Mouse (Mus musculus) 3134 (cell line): ENCODE measurements around the gene Prdm16.

Source experiments
- DNase-seq: peaks from one replicate; pipeline ENCODE4 v3.0.0-alpha.2; 2011; ENCODE audit warnings: low spot score; ENCODE audit not compliant: insufficient read length; ENCODE audit errors: extremely low read depth

Gene Prdm16

DNA sequence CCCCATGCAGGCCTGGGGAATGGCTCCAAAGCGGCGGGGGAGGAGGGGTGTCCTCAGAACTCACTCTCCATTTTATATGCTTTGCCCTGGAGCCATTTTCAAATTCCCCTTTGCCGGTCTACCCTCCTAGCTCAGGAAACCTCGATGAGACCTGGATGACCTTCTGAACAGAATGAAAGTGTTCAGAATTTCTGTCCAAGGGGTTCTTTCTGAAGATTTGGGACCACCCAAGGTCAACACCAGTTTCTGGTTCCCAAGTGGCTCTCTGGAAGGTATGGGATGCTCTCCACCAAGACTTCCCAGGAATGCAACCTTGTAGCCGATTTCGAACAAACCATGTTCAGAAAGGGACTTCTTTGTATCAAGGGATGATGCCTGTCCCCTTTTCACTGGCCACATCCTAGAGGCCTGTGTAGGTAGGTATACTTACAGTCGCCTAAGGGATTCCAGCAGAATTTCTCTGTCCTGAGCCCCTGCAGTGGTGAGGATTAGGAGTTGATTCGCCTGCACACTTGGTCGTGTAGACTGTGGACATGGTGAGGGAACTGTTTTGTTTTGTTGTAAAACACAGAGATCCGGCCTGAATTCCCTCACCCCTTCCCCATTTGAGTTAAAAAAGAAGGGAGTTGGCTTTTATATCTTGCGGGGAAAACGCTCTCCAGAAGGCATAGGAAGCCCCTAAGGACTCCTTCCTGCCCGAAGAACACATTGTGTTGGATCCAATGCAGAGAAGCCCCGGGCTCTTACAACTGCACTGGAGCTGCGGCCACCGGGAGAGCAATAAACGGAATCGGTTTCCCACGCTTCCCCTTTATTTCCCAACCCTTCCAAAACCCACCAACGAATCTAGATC is 4.0 kb upstream of the Prdm16 start:
- no peak for DNase-seq

GRCm38 (mm10) chr4:154639591-154640442 is 3.1 kb upstream of the Prdm16 start:
- no peak for DNase-seq

DNA sequence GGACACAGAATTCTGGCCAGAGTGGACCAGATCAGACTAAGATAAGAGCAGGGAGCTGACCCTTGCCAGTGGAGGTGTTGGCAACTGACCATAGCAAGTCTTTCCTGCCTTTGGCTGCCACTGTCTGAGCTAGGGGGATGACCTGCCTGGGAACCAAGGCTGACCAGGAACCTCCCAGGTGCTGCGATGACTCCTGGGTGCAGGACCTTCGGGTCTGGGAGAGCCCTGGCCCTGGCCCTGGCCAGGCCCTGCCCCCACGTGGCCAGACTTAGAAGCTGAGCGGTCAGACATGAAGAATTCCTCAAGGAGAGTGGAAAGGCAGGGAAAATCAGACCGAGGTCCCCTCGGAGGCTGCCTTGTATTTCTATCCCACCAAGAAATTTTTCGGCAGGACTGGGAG is 2.5 kb upstream of the Prdm16 start:
- no peak for DNase-seq

DNA sequence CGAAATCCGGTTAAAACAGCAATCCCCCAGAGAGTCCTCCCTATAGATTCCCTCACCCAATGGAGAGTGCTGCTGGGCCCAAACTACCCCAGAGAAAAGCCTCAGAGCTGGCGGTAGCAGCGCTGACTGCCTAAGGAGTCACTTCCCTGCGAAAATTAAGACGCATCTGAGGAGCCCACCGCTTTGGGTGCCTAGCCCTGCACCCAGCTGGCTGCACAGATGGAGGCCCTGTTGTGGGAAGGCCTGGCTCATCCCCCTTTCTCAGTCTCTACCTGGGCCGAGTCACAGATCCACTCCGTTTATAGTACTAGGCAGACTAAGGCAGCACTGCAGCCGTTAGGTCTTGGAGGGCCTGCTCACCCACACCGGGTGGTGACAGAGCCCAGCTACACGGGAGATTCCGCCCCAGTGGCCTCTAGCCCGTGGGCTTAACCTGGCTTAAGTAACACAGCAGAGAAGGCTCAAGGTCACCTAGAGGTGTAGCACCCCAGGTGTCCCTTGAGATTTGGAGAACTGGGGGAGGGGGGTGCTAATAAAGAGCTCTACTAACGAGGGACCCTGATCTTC is 1.7 kb upstream of the Prdm16 start:
- no peak for DNase-seq

GRCm38 (mm10) chr4:154637468-154638319 is 1.0 kb upstream of the Prdm16 start:
- no peak for DNase-seq

- DNase-seq = no peak
Measured at GRCm38 (mm10) chr4:154636053-154636433, 630 bp downstream of the Prdm16 start.

- DNase-seq = no peak
Measured at GRCm38 (mm10) chr4:154635241-154636052, 1.2 kb downstream of the Prdm16 start.

DNA sequence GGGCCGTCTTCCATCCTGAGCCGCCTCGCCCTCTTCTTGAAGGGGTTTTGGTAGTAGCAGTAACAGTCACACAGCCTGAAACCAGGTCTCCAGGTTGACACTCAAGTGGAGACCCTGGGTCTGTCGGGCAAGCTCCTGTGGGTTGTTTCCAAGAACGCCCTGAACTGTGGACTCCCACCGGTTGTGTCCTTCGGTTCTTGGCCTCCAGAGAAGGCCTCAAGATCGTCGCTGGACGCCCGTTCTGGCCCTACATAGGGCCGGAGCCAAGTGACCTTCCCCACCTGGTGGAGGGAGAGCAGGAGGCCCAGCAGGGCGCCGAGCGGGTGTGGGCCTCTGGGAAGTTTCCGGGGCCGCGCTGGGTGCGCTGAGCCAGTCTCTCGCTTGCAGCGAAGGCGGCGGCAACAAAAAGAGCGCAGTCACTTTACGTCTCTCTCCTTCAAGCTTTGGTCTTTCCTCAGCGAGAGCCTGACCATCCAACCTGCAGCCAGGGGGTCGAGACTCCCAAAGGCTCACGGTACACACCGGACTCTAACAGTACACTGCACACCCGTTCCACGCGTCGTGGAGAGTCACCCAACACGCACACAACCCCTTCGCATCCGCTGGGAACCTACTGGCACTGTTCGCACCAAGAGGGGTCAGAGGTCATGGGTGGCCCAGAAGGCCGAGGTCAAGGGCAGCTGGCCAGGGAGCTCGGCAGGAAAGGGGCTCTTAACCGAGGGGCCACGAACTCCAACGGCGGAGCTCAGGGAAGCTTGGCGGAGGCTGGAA is 2.0 kb downstream of the Prdm16 start:
- no peak for DNase-seq

GRCm38 (mm10) chr4:154634001-154634400 is 2.7 kb downstream of the Prdm16 start:
- DNase-seq = no peak

- DNase-seq = no peak
Measured at GRCm38 (mm10) chr4:154632800-154633764, 3.6 kb downstream of the Prdm16 start.

DNA sequence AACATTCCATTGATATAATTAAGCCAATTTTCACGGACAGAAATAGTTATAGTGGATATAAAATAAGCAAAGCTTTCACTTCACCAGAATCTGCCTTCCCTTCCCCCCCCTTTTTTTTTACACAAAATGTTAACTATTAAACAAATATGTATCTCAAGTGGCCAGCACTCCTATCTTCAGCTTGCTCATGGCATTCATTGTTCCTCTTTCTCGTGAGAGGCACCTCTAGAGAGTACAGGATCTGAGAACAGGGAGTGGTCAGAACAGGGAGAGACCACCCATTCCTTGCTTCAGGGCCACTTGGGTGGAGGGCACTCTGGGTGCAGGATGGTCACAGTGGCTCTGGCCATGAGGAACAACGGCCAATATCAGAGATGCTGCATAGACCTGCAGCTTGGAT is 5.9 kb downstream of the Prdm16 start:
- no peak for DNase-seq

DNA sequence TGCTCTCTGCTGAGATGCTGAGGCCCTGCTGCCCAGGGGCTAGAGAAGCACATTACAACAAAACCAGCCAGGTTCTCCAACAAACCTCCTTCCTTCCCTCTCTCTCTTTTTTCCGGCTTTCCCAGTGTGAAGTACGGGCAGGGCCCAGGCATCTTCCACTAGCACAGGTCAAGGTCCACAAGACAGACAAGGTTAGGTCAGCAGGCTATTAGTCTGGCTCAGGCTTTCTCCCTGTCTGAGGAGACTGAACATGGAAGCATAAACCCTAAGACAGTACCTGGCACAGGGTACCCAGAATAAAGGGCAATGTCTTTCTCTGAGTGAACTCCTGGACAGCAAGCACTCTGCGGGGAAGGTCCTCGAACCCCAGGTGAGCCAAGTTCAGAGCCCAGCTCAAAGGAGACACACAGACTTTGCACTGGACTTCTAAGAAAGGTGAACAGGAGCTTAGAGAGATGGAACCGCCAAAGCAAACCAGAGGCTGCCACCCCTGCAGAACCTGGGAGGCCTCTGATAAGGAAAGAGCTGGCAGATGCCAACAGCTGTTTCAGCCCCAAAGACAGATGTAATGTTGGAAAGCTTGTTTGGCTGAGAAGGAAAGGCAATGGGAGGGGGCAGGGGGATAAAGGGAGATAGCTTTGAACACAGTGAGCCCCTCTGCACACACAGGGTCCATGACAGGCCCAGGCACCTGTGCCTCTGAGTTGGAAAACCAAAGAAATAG is 9.1 kb downstream of the Prdm16 start:
- no peak for DNase-seq

- DNase-seq = no peak
Measured at GRCm38 (mm10) chr4:154626282-154626681, 10.4 kb downstream of the Prdm16 start.

- DNase-seq = no peak
Measured at GRCm38 (mm10) chr4:154625710-154626109, 11.0 kb downstream of the Prdm16 start.

DNA sequence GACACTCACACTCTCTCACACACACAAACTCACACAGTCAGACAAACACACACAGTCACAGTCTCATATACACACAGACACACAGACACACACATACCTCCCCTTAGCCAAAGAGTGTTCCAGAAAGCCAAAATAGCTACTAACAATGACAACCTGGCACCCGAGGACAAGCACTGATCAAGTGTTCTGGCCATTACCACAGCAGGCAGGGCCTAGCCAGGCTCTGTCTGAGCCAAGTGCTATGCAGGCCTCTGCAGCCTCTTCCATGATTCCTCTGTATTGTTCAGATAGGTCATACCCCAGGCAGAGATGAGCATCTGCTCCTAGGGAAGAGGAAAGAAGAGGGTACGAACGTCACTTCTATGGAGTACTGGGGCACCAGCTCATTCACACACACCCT is 13.4 kb downstream of the Prdm16 start:
- no peak for DNase-seq

GRCm38 (mm10) chr4:154622521-154622920 is 14.2 kb downstream of the Prdm16 start:
- no peak for DNase-seq

- DNase-seq = no peak
Measured at GRCm38 (mm10) chr4:154611167-154611566, 25.5 kb downstream of the Prdm16 start.
